Mouse (Mus musculus) intestine, embryonic 15.5 days (tissue): ENCODE results near the gene Tespa1. TPM values are rescaled to one million over a fixed set of nuclear protein-coding genes. Genes with fewer than 3 reads are reported as not detected.
"Not testable (repeated sequence)": the region's sequence is repeated elsewhere in the genome, so short reads cannot be mapped to it uniquely, and the experiment has no call there.

Source experiments
- ATAC-seq: fragments of 200-750 bp; cut with Nextera tagmentation; 2 replicates; pipeline ENCODE4 v1.8.0; 2017; ENCODE audit warnings: moderate TSS enrichment, moderate library complexity
- H3K27ac ChIP-seq: fragments of 300-500 bp; sonication (generic); 2 replicates; pipeline ENCODE4 v1.5.1; 2015; ENCODE audit warnings: mild to moderate bottlenecking, inconsistent platforms
- H3K27me3 ChIP-seq: fragments of 300-500 bp; sonication (generic); replicated peaks from 2 replicates; pipeline ENCODE4 v1.6.1; 2015; ENCODE audit warnings: inconsistent platforms
- H3K36me3 ChIP-seq: fragments of 300-500 bp; sonication (generic); 2 replicates; pipeline ENCODE4 v1.6.1; 2015; ENCODE audit warnings: inconsistent platforms
- H3K4me1 ChIP-seq: fragments of 300-500 bp; sonication (generic); replicated peaks from 2 replicates; pipeline ENCODE4 v1.6.1; 2015; ENCODE audit warnings: inconsistent platforms
- H3K4me2 ChIP-seq: fragments of 300-500 bp; sonication (generic); replicated peaks from 2 replicates; pipeline ENCODE4 v1.6.1; 2015; ENCODE audit warnings: mild to moderate bottlenecking, inconsistent platforms
- H3K4me3 ChIP-seq: fragments of 300-500 bp; sonication (generic); replicated peaks from 2 replicates; pipeline ENCODE4 v1.5.1; 2015; ENCODE audit warnings: inconsistent platforms
- H3K9ac ChIP-seq: fragments of 300-500 bp; sonication (generic); 2 replicates; pipeline ENCODE4 v1.6.1; 2015; ENCODE audit warnings: inconsistent platforms
- H3K9me3 ChIP-seq: fragments of 300-500 bp; sonication (generic); 2 replicates; pipeline ENCODE4 v1.6.1; 2016; ENCODE audit warnings: inconsistent platforms
- WGBS: fragments of 180-500 bp; shearing (Covaris S2); methylation state at CpG from one replicate; pipeline ENCODE4 v1.1.7; 2015; 5-methylcytosine and 5-hydroxymethylcytosine counted together
- polyA plus RNA-seq: library from polyadenylated mRNA; unstranded; fragments of >200 nt; fragmentation: Nextera tagmentation; extraction: Ambion mirVana; gene quantifications from 2 replicates; pipeline ENCODE4 v1.2.1, GENCODE M21; 2015

Tespa1 gene
- polyA plus RNA-seq, 1 experiment from 2014 or later = 1.2 TPM

DNA sequence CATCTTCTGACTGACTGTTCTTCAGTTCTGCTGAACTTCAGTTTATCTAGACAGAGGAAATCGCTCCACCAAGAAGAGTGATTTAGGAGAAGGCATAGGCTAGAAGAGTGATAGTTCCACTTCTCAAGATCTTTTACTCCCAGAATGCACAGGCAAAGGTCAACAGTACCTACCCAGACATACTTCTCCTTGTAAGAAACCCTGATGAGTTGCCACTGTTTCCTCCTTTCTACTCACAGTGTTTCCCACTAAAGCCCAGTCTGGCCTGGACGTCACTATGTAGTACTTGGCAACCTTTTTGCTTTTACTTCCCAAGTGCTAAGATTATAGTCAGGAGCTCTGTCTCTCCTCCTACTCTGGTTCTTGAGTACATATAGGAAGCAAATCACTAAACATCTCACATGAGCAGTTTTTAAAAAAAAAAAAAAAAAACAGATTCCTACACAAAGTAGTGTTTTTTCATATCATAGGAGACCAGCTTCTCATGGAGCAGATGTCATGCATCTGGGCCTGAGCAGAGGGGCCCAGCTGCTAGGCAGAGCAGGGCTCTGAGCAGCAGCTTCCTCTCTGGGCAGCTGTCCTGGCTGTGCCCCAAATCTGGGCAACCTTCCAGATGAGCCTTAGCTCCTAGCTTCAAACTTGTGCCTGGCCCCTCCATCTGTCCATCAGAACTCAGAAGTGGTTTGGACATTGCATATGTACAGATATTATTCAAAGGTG lies 8.4 kb upstream of the Tespa1 start:
- no peaks in the 10 kb centered on the region for H3K36me3 ChIP-seq
- no peaks in the 10 kb centered on the region for H3K27me3 ChIP-seq
- 63% methylated on average over 2 of the region's 2 CpGs for WGBS
- H3K4me3 ChIP-seq = no peak overlapping the region
- ATAC-seq = peak; percentile 63; the same call in 1 of the 2 replicates
- H3K4me1 ChIP-seq = no peaks in the 10 kb centered on the region
- H3K4me2 ChIP-seq = no peak overlapping the region
- no peak overlapping the region for H3K9ac ChIP-seq
- no peak overlapping the region for H3K27ac ChIP-seq
- no peaks in the 10 kb centered on the region for H3K9me3 ChIP-seq

DNA sequence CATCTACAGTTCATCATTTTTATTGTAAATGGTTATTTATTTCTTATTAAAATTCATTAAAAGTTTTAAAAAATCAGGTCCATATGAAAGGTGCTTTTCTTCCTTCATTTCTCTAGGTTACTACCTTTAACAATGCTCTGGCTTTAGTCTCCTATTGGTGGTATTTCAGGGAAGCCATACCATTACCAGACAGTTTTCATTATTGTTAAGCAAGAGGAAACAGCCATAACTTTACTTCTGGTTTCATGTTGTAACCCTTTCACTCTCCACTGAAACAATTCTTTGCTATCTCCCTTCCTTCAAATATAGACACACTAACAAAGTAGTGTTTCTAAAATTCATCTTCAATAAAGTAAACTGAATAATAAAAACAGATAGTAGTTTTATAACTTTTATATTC lies 6.8 kb upstream of the Tespa1 start:
- Histone ChIP-seq H3K27me3 (no peaks in the 10 kb centered on the region), H3K36me3 (no peaks in the 10 kb centered on the region), H3K4me3 (no peak overlapping the region), H3K4me2 (no peak overlapping the region), H3K9me3 (no peaks in the 10 kb centered on the region), H3K9ac (no peak overlapping the region), H3K4me1 (no peaks in the 10 kb centered on the region), H3K27ac (no peak overlapping the region)
- ATAC-seq = no peak

DNA sequence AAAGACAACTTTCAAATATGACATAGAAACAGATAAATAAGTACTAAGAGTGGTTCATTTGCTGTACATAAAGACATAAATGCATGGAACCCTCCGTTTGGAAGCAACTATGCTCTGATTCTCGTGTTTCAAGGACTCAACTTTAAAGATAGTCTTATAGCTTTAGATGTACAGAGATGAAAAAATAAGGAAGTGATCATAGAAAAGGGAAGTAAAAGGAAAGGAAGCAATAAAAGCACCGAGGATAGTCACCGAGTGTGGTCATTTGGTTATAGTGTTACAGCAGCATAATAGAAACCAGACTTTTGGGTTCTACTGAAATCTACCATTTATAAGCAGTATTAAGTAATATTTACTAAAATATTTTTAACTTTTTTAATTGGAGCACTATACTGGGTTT lies 4.0 kb upstream of the Tespa1 start:
- Histone ChIP-seq H3K4me2 (no peak overlapping the region), H3K36me3 (no peaks in the 10 kb centered on the region), H3K9me3 (no peaks in the 10 kb centered on the region), H3K4me1 (no peaks in the 10 kb centered on the region), H3K27me3 (no peaks in the 10 kb centered on the region), H3K27ac (no peak overlapping the region), H3K9ac (no peak overlapping the region), H3K4me3 (no peak overlapping the region)
- 70% methylated on average over 4 of the region's 4 CpGs for WGBS
- ATAC-seq = no peak

DNA sequence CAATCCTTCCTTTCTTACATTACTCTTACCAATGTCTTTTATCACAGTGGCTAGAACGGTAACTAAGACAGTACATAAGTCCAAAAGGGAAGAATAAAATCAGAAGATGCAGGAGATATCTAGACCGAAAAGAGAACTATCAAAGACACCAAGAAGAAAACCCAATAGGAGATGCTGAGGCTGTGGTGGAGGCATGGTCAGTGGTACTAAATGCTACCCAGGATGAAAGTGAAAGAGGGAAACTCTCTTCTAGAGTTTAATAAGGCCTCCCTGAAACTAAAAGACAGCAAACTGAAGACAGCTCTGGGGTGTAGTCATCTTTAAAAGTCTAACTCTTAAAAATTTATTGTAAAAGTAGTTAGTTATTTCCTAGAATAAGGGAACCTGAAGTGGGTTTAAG lies 2.0 kb upstream of the Tespa1 start:
- Histone ChIP-seq H3K4me2 (no peak overlapping the region), H3K36me3 (no peaks in the 10 kb centered on the region), H3K9me3 (no peaks in the 10 kb centered on the region), H3K4me3 (no peak overlapping the region), H3K27ac (no peak overlapping the region), H3K9ac (no peak overlapping the region), H3K4me1 (no peaks in the 10 kb centered on the region), H3K27me3 (no peaks in the 10 kb centered on the region)
- ATAC-seq = no peak
- WGBS = 82% methylated on average over 2 of the region's 2 CpGs

DNA sequence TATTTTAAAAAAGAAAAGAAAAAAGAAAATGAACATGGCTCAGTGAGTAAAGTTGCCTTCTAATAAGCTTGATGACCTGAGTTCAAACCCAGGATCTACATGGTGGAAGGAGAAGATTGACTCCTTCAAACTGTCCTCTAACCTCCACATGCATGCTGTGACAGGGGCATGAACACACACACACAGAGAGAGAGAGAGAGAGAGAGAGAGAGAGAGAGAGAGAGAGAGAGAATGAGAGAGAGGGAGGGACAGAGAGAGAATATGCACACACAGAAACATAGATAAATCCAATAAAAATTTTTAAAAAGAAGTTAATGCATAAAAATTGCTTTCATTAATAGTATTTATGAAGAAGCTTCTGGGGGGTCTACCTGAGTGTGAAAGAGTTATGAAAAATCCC lies 608 bp upstream of the Tespa1 start:
- Histone ChIP-seq H3K4me3 (no peak overlapping the region), H3K27me3 (no peaks in the 10 kb centered on the region), H3K36me3 (no peaks in the 10 kb centered on the region), H3K9ac (no peak overlapping the region), H3K4me2 (no peak overlapping the region), H3K4me1 (no peaks in the 10 kb centered on the region), H3K27ac (no peak overlapping the region), H3K9me3 (no peaks in the 10 kb centered on the region)
- ATAC-seq = no peak

DNA sequence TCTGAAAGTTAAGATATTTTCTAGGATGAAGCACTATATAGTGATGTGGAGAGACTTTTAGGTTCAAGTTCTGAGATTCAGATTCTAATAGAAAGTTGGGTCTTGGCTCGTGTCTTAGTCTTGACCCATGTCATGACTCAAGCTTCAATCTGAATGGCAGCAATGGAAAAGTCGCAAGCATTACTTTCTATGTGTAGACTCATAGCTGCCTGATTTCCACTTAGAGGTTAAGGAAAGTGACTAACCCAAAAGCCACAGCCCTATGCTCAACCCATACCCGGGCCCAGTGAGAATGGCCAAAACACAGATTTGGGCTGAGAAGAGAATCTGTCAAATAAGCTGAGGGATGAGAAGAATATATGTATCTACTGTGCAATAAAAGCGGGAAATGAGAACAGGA lies 1.6 kb downstream of the Tespa1 start:
- H3K9me3 ChIP-seq = no peaks in the 10 kb centered on the region
- no peaks in the 10 kb centered on the region for H3K36me3 ChIP-seq
- no peak for ATAC-seq
- WGBS = 83% methylated on average over 4 of the region's 4 CpGs
- H3K4me2 ChIP-seq = no peak overlapping the region
- no peak overlapping the region for H3K4me3 ChIP-seq
- no peak overlapping the region for H3K27ac ChIP-seq
- H3K9ac ChIP-seq = no peak overlapping the region
- no peaks in the 10 kb centered on the region for H3K27me3 ChIP-seq
- H3K4me1 ChIP-seq = no peaks in the 10 kb centered on the region

DNA sequence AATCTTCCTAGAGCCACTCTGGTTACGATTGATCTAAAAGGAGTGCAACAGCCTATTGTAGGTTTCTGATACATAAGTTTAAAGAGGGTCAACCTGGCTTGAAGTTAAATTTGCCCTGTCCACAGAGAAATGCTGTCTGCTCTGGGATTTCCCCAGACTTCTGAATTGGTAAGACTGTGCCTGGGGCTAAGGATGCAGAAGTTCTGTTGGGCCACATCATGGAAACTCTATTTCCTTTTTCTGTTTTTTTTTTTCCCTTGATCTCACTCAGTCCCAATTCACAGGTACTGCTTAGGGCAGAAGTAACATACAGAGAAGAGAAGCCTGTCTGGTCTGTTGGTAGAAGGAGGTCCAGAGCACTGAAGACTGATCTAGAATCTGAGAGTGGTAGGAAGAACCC lies 8.0 kb downstream of the Tespa1 start:
- 91% methylated on average over 1 of the region's 1 CpGs for WGBS
- no peak overlapping the region for H3K4me2 ChIP-seq
- ATAC-seq = no peak
- H3K27ac ChIP-seq = no peak overlapping the region
- no peaks in the 10 kb centered on the region for H3K9me3 ChIP-seq
- H3K36me3 ChIP-seq = no peaks in the 10 kb centered on the region
- no peak overlapping the region for H3K9ac ChIP-seq
- H3K27me3 ChIP-seq = no peaks in the 10 kb centered on the region
- H3K4me1 ChIP-seq = no peaks in the 10 kb centered on the region
- no peak overlapping the region for H3K4me3 ChIP-seq

DNA sequence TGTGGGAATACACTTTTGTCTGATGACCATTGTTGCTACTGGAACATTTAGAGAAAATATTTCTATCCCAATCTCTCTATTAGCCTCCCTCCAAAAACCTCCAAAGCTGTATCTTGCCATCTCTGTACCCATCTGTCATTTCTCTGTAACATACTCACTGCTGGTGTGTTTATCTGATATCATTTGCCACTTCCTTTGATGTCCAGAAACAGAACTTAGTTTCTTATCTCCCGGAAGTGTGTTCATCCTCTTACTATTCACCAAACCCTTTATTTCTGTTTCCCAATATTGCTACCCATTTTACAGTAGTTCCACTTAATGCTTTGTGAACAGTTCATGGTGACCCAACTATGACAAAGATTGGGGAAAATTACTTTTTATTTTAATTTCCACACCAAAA lies 13.7 kb downstream of the Tespa1 start:
- Histone ChIP-seq H3K36me3 (no peaks in the 10 kb centered on the region), H3K27ac (no peak overlapping the region), H3K9ac (no peak overlapping the region), H3K27me3 (no peaks in the 10 kb centered on the region), H3K4me2 (no peak overlapping the region), H3K4me1 (no peaks in the 10 kb centered on the region), H3K9me3 (no peaks in the 10 kb centered on the region), H3K4me3 (no peak overlapping the region)
- ATAC-seq = no peak
- WGBS = 63% methylated on average over 1 of the region's 1 CpGs

DNA sequence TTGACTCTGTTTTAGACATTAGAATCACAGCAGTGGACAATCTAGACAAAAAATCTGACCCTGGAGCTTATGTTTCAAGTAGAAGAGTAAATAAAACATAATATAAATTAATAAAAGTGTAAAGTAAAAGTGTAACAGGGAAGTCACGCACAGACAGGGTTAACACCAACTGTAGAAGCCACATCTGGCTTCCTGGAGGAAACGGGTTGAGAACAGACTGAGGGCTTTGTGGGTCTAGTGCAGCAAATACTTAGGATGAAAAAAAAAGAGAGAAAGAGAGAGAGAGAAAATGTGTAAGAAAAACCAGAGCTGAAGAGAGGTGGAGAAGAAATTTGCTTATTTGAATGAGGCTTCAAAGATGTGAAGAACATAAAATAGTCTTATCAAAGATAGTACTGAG lies 14.9 kb downstream of the Tespa1 start:
- ATAC-seq = no peak
- 49% methylated on average over 2 of the region's 2 CpGs for WGBS
- Histone ChIP-seq H3K27me3 (no peaks in the 10 kb centered on the region), H3K9me3 (no peaks in the 10 kb centered on the region), H3K4me2 (no peak overlapping the region), H3K4me1 (no peaks in the 10 kb centered on the region), H3K27ac (no peak overlapping the region), H3K36me3 (no peaks in the 10 kb centered on the region), H3K4me3 (no peak overlapping the region), H3K9ac (no peak overlapping the region)

DNA sequence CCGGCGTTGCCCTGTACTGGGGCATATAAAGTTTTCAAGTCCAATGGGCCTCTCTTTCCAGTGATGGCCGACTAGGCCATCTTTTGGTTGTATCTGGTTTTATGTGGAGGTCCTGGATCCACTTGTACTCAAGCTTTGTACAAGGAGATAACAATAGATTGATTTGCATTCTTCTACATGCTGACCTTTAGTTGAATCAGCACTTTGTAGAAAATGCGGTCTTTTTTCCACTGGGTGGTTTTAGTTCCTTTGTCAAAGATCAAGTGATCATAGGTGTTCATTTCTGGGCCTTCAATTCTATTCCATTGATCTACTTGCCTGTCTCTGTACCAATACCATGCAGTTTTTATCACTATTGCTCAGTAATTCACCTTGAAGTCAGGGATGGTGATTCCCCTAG lies 17.4 kb downstream of the Tespa1 start:
- H3K4me1 ChIP-seq = not testable (repeated sequence)
- whole genome bisulfite sequencing = 84% methylated on average over 4 of the region's 4 CpGs

DNA sequence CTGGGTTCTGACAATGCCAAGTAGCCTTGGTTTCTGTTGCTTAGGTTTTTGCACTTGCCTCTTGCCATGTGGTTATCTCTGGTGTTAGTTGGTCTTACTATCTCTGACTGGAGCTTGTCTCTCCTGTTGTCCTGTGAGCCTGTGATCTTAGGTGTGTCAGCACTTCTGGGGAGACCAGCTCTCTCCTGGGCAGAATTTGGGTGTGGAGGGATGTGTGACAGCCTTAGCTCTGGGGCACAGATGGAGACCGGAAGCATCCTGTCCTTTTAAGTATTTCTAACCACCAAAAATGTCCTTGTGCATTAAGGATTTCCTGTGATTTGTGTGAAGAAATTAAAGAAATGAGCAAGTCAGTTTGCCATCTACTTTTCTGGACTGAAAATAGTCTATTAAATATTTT lies 21.4 kb downstream of the Tespa1 start:
- no peak for ATAC-seq

More for the DNA sequence above, 17.4 kb downstream of the Tespa1 start:
- not testable (repeated sequence) for H3K27me3 ChIP-seq, H3K9ac ChIP-seq, H3K27ac ChIP-seq, H3K4me2 ChIP-seq, H3K4me3 ChIP-seq, ATAC-seq, H3K9me3 ChIP-seq, H3K36me3 ChIP-seq

DNA sequence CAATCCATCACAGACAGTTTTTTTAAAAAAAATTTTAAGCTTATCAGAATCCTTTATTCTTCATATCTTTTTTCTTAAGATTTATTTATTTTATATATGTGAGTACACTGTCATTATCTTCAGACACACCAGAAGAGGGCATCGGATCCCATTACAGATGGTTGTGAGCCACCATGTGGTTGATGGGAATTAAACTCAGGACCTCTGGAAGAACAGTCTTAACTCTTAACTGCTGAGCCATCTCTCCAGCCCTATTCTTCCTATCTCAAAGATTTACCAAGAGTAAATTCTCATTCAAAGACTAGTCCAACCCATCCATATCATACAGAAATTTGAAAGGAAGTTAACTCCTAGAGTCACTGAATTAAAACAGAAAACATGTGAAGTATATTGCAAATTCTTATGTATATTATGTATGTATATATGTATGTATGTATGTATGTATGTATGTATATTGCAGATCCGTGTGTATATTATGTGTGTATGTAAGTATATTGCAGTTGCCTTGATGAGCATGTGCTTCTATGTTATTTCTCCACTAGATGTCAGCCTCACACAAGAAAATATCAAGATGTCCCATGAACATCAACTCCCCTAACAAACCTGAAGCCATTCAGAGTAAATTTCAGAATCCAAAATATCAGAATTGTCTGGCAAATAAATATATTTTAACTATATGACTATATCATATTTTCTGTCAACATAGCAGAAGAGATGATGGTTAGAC lies 40.9 kb downstream of the Tespa1 start:
- H3K9me3 ChIP-seq = no peaks in the 10 kb centered on the region
- H3K4me3 ChIP-seq = no peak overlapping the region
- WGBS = 55% methylated on average over 2 of the region's 2 CpGs
- H3K27me3 ChIP-seq = no peaks in the 10 kb centered on the region
- no peaks in the 10 kb centered on the region for H3K4me1 ChIP-seq
- no peak overlapping the region for H3K4me2 ChIP-seq
- no peak overlapping the region for H3K27ac ChIP-seq
- peak; percentile 71; the same call in 1 of the 2 replicates for ATAC-seq
- H3K9ac ChIP-seq = no peak overlapping the region
- H3K36me3 ChIP-seq = no peaks in the 10 kb centered on the region

More for the DNA sequence above, 21.4 kb downstream of the Tespa1 start:
- H3K4me2 ChIP-seq = no peak overlapping the region
- no peak overlapping the region for H3K27ac ChIP-seq
- WGBS = 86% methylated on average over 1 of the region's 1 CpGs
- H3K4me1 ChIP-seq = no peaks in the 10 kb centered on the region
- H3K36me3 ChIP-seq = no peaks in the 10 kb centered on the region
- H3K27me3 ChIP-seq = no peaks in the 10 kb centered on the region
- no peak overlapping the region for H3K9ac ChIP-seq
- H3K4me3 ChIP-seq = no peak overlapping the region
- no peaks in the 10 kb centered on the region for H3K9me3 ChIP-seq

DNA sequence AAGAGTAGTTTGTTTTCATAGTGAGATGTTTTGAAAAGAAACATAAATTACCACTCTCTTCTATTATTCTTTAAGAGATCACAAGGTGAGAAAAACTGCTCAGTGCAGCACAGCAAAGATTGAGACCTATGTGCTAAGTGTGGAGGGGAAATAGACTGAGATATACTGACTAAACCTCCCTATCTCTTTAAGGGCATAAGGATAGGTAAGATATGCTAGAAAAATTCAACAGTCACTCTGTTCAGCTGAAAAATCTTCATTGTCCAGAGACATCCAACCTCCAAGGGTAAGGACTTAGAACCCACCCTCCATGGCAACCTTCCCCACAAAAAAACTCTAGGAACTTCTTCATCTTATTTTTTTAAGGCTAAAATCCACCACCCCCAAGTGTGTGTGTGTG lies 42.1 kb downstream of the Tespa1 start:
- Histone ChIP-seq H3K4me2 (no peak overlapping the region), H3K4me3 (no peak overlapping the region), H3K27ac (no peak overlapping the region), H3K9me3 (no peaks in the 10 kb centered on the region), H3K4me1 (no peaks in the 10 kb centered on the region), H3K36me3 (no peaks in the 10 kb centered on the region), H3K9ac (no peak overlapping the region), H3K27me3 (no peaks in the 10 kb centered on the region)
- ATAC-seq = no peak
